Comparison of ENCODE assay signal across 8 mouse cellular contexts in genomic region chr6:38535788-38536187, GRCm38 (mm10). TPM values are rescaled to one million over a fixed set of nuclear protein-coding genes. Genes with fewer than 3 reads are reported as not detected.
A peak's percentile ranks its signal among the peaks of the same experiment; 100 is the strongest.
DNase-seq lines count a peak whose midpoint lies in the region; ATAC-seq and TF ChIP-seq lines count a peak whose summit lies in the region.

No protein-coding gene starts in this region.

- TF ChIP-seq CTCF in thymus, adult 2 months (IDR thresholded peaks at IDR 0.05; ENCODE audit: borderline replicate concordance, control insufficient read depth, extremely low read depth, insufficient read depth, low read length, poor library complexity): no peak

- no peaks in the 10 kb centered on the region for H3K27me3 ChIP-seq in kidney, embryonic 14.5 days (ENCODE audit: control insufficient read depth, insufficient read depth, low read length)
- no peaks in the 10 kb centered on the region for H3K27me3 ChIP-seq in embryonic facial prominence, embryonic 14.5 days (replicated peaks; ENCODE audit: control insufficient read depth, insufficient read depth, low read length)
- no peaks in the 10 kb centered on the region for H3K27me3 ChIP-seq in intestine, embryonic 15.5 days (replicated peaks)
- no peaks in the 10 kb centered on the region for H3K27me3 ChIP-seq in midbrain, embryonic 16.5 days (ENCODE audit: control insufficient read depth, insufficient read depth, low read depth, low read length)
- H3K27me3 ChIP-seq in thymus, adult 2 months (ENCODE audit: control insufficient read depth, insufficient read depth, low read length): no peaks in the 10 kb centered on the region

- H3K4me2 ChIP-seq in kidney, embryonic 14.5 days (replicated peaks; ENCODE audit: low read depth, low read length): peak overlapping the region; percentile 70
- H3K4me2 ChIP-seq in embryonic facial prominence, embryonic 14.5 days (ENCODE audit: low read depth, low read length): peak overlapping the region; percentile 55; the same call in 1 of the 2 replicates
- peak overlapping the region; percentile 56 for H3K4me2 ChIP-seq in intestine, embryonic 15.5 days (replicated peaks)
- H3K4me2 ChIP-seq in midbrain, embryonic 16.5 days (ENCODE audit: low read length): peak overlapping the region; percentile 54

- H3K4me1 ChIP-seq in kidney, embryonic 14.5 days (ENCODE audit: control insufficient read depth, insufficient read depth, low read length): peaks cover 7% of the 10 kb centered on the region; the same call in 1 of the 2 replicates
- H3K4me1 ChIP-seq in embryonic facial prominence, embryonic 14.5 days (ENCODE audit: control insufficient read depth, insufficient read depth, low read length): 0 out of 2 replicates have a peak, but pooled peaks cover 4% of the 10 kb centered on the region
- H3K4me1 ChIP-seq in intestine, embryonic 15.5 days (replicated peaks): no peaks in the 10 kb centered on the region
- peaks cover 9% of the 10 kb centered on the region for H3K4me1 ChIP-seq in midbrain, embryonic 16.5 days (ENCODE audit: control insufficient read depth, insufficient read depth, low read length)
- peaks cover 3% of the 10 kb centered on the region for H3K4me1 ChIP-seq in thymus, adult 2 months (replicated peaks; ENCODE audit: control insufficient read depth, insufficient read depth, low read length)

- no peak overlapping the region for H3K27ac ChIP-seq in kidney, embryonic 14.5 days (ENCODE audit: low read depth, low read length)
- no peak overlapping the region for H3K27ac ChIP-seq in embryonic facial prominence, embryonic 14.5 days (replicated peaks; ENCODE audit: low read depth, low read length)
- no peak overlapping the region for H3K27ac ChIP-seq in intestine, embryonic 15.5 days
- H3K27ac ChIP-seq in midbrain, embryonic 16.5 days (ENCODE audit: low read length): peak overlapping the region; percentile 96
- no peak overlapping the region for H3K27ac ChIP-seq in thymus, adult 2 months (ENCODE audit: control insufficient read depth, insufficient read depth, low read length)

- no peaks in the 10 kb centered on the region for H3K9me3 ChIP-seq in kidney, embryonic 14.5 days (ENCODE audit: control insufficient read depth, low read length)
- H3K9me3 ChIP-seq in embryonic facial prominence, embryonic 14.5 days (ENCODE audit: control insufficient read depth, low read length): no peaks in the 10 kb centered on the region
- no peaks in the 10 kb centered on the region for H3K9me3 ChIP-seq in intestine, embryonic 15.5 days
- H3K9me3 ChIP-seq in midbrain, embryonic 16.5 days (replicated peaks; ENCODE audit: control insufficient read depth, low read length, poor library complexity, severe bottlenecking): no peaks in the 10 kb centered on the region

- no peak for ATAC-seq in kidney, embryonic 14.5 days (ENCODE audit: low FRiP score, low TSS enrichment)
- ATAC-seq in embryonic facial prominence, embryonic 14.5 days (ENCODE audit: low read depth): no peak
- ATAC-seq in intestine, embryonic 15.5 days: no peak
- no peak for ATAC-seq in midbrain, embryonic 16.5 days

- TF ChIP-seq POLR2A in thymus, adult 2 months (IDR thresholded peaks at IDR 0.05; ENCODE audit: control insufficient read depth, extremely low read depth, insufficient read depth, low read length, poor library complexity): no peak

- peaks cover 3% of the 10 kb centered on the region; the same call in 1 of the 2 replicates for H3K36me3 ChIP-seq in kidney, embryonic 14.5 days (ENCODE audit: control insufficient read depth, insufficient read depth, low read length)
- H3K36me3 ChIP-seq in embryonic facial prominence, embryonic 14.5 days (ENCODE audit: control insufficient read depth, insufficient read depth, low read length): no peaks in the 10 kb centered on the region
- H3K36me3 ChIP-seq in intestine, embryonic 15.5 days: peaks cover 5% of the 10 kb centered on the region; the same call in 1 of the 2 replicates
- peaks cover 8% of the 10 kb centered on the region for H3K36me3 ChIP-seq in midbrain, embryonic 16.5 days (ENCODE audit: control insufficient read depth, insufficient read depth, low read length)
- H3K36me3 ChIP-seq in thymus, adult 2 months (ENCODE audit: control insufficient read depth, insufficient read depth, low read length): no peaks in the 10 kb centered on the region

- peak overlapping the region; percentile 86; the same call in 1 of the 2 replicates for H3K9ac ChIP-seq in kidney, embryonic 14.5 days (ENCODE audit: low read depth, low read length)
- no peak overlapping the region for H3K9ac ChIP-seq in embryonic facial prominence, embryonic 14.5 days (ENCODE audit: low read depth, low read length)
- no peak overlapping the region; the same call in 1 of the 2 replicates for H3K9ac ChIP-seq in intestine, embryonic 15.5 days
- H3K9ac ChIP-seq in midbrain, embryonic 16.5 days (ENCODE audit: low read depth, low read length): peak overlapping the region; percentile 94

- 50% methylated on average over 1 of the region's 1 CpGs for WGBS in kidney, embryonic 14.5 days
- WGBS in embryonic facial prominence, embryonic 14.5 days: 79% methylated on average over 1 of the region's 1 CpGs
- 80% methylated on average over 1 of the region's 1 CpGs for WGBS in intestine, embryonic 15.5 days
- 78% methylated on average over 1 of the region's 1 CpGs for WGBS in midbrain, embryonic 16.5 days
- 88% methylated on average over 1 of the region's 1 CpGs for WGBS in thymus, adult 2 months

- no peak for DNase-seq in kidney, postnatal 10 days
- no peak for DNase-seq in embryonic facial prominence, embryonic 14.5 days (ENCODE audit: low spot score)
- DNase-seq in thymus, adult 2 months: no peak
- DNase-seq in yolk sac, embryonic 10.5 days (ENCODE audit: low spot score): no peak
- no peak for DNase-seq in testis, postnatal 10 days (ENCODE audit: low spot score)

- H3K4me3 ChIP-seq in kidney, embryonic 14.5 days (ENCODE audit: low read length): peak overlapping the region; percentile 79
- peak overlapping the region; percentile 85 for H3K4me3 ChIP-seq in embryonic facial prominence, embryonic 14.5 days (ENCODE audit: low read depth, low read length)
- peak overlapping the region; percentile 74 for H3K4me3 ChIP-seq in intestine, embryonic 15.5 days (replicated peaks)
- H3K4me3 ChIP-seq in midbrain, embryonic 16.5 days (ENCODE audit: low read depth, low read length): peak overlapping the region; percentile 63
- H3K4me3 ChIP-seq in thymus, adult 2 months (ENCODE audit: control insufficient read depth, insufficient read depth, low read length): no peak overlapping the region

RNA-seq across cellular contexts. Expression of gene Fmc1, which starts 2.5 kb away (rescaled TPM):
- polyA plus RNA-seq in kidney, embryonic 14.5 days (2014; fragmentation: Nextera tagmentation; extraction: Ambion mirVana): 150 and 178 TPM in 2 replicates
- polyA plus RNA-seq in embryonic facial prominence, embryonic 14.5 days (2014; fragmentation: Nextera tagmentation; extraction: Ambion mirVana): 92.8 and 93.8 TPM in 2 replicates
- polyA plus RNA-seq in intestine, embryonic 15.5 days (2015; fragmentation: Nextera tagmentation; extraction: Ambion mirVana): 170 and 176 TPM in 2 replicates
- 201 and 204 TPM in 2 replicates for polyA plus RNA-seq in midbrain, embryonic 16.5 days (2015; fragmentation: Nextera tagmentation; extraction: Ambion mirVana)
- polyA plus RNA-seq in thymus, adult 2 months (2012; rRNA removed): 152 and 185 TPM in 2 replicates

RNA-seq across cellular contexts. Expression of gene Luc7l2, which starts 15.3 kb away (rescaled TPM):
- 61.1 and 74.2 TPM in 2 replicates for polyA plus RNA-seq in kidney, embryonic 14.5 days (2014; fragmentation: Nextera tagmentation; extraction: Ambion mirVana)
- 43.1 and 53.0 TPM in 2 replicates for polyA plus RNA-seq in embryonic facial prominence, embryonic 14.5 days (2014; fragmentation: Nextera tagmentation; extraction: Ambion mirVana)
- 29.2 and 29.6 TPM in 2 replicates for polyA plus RNA-seq in intestine, embryonic 15.5 days (2015; fragmentation: Nextera tagmentation; extraction: Ambion mirVana)
- polyA plus RNA-seq in midbrain, embryonic 16.5 days (2015; fragmentation: Nextera tagmentation; extraction: Ambion mirVana): 35.8 and 40.7 TPM in 2 replicates
- 48.5 and 64.3 TPM in 2 replicates for polyA plus RNA-seq in thymus, adult 2 months (2012; rRNA removed)

Comparison
In these comparisons a context has a peak if more than half of its experiments do, and no peak if none do; other contexts are left out.
1. H3K9ac ChIP-seq: peak in kidney, embryonic 14.5 days (single experiment) and midbrain, embryonic 16.5 days (single experiment); none in embryonic facial prominence, embryonic 14.5 days (single experiment) and intestine, embryonic 15.5 days (single experiment).
2. Peak in every context shown above with its lines, with median percentiles within 50 percentile points of each other: H3K4me2 ChIP-seq.